Mouse (Mus musculus) liver, adult 10 weeks (tissue): ENCODE results near the gene Stk38. TPM values are rescaled to one million over a fixed set of nuclear protein-coding genes. Genes with fewer than 3 reads are reported as not detected.

ENCODE experiments used
- polyA plus RNA-seq: library from polyadenylated mRNA; stranded (reverse); fragments of 350-450 nt; fragmentation: Illumina TruSeq; extraction: RNeasy Lipid Tissue Mini Kit (QIAGEN cat#74804); gene quantifications from one replicate; pipeline ENCODE4 v1.2.3, GENCODE M21; 2014; ENCODE audit warnings: low read depth, low replicate concordance

Stk38 gene
- polyA plus RNA-seq: 52.3 TPM

GRCm38 (mm10) chr17:29007641-29008325, at the start of gene Stk38:
Gene Stk38 (minus strand): TSS chr17:29007995.

DNA sequence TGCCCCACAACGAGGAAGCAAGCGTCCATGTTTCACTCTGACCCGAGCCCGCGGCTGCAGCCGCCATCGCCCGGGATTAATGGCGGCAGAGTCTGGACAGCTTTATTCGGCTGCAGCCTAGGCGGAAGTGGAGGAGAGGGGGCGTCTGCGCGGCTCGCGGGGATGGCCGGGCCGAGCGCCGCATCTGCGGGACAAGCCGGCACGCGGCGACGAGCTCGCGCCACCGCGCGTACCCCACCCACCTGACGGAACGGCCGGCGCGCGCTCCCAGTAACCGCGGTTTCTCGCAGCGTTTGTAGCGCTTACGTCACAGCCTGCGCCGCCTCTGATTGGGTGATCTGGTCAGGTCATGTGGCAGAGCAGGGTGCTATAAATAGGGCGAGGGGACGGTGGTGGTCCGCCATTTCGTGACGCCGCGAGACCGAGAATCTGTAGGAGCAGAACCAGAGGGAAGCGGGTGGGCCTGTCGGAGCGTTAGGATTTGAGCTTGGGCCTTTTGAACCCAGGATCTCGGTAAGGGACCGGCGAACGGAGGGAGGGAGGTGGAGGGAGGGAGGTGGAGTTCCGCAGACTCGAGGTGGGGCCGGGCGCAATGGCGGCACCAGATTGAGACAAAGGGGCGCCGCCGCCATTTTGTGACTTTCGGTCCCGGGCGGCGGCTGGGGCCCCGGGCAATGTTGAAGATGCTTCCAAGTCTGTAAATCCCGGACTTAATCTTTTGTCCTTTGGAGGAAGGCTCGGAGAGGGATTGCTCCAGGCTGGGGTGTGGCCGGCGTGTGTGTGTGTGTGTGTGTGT, 24.7 kb upstream of the Stk38 start, which contains the start of gene Srsf3:
Gene Srsf3, plus strand, starts transcription at position 355 of the 796 bp plus-strand sequence.

DNA sequence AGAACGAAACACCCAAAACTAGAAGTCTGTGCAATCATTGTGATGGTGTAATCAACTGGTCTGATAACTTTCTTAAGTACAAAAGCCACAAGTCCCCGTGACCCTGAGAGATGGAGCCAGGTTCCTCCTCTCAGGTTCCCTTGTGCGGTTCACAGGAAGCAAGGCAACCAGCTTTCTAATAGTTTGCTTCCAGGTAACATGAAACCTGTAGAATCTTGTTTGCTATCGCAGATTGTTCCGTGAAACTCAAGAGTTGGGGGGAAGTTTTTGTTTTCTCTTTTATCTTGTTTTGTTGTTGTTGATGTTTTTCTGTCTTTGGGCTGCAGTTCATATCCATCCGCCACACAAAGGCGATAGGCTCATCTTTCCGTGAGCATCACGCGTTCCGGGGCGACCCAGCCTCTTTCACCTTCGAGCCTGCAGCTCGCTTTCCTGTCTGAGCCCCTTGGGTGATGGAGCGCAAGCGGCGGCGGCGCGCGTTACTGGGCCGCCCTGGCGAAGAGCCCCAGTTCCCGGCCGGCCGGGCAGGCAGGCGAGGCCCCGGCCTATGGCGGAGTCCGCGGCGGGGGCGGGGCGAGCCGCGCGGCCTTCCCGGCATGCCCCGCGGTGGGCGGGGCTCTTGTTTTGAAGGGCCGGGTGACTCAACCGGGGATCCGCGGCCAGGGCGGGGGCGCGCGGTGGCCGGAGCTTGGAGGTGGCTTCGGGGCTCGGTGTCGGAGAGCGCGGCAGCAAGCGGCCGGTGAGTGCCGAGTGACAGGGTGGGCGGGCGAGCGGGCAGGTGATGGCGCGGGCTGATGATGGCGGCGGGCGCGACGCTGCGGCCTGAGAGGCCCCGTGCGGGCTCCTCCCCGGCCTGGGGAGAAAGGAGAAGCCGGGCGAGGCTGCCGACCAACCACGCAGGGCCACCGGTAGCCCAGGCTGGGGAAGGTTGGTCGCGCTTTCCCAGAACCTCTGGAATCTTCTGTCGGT, 55.7 kb downstream of the Stk38 start, which contains the start of gene Kctd20:
Gene Kctd20, plus strand, starts transcription at position 120 of the 969 bp plus-strand sequence.

DNA sequence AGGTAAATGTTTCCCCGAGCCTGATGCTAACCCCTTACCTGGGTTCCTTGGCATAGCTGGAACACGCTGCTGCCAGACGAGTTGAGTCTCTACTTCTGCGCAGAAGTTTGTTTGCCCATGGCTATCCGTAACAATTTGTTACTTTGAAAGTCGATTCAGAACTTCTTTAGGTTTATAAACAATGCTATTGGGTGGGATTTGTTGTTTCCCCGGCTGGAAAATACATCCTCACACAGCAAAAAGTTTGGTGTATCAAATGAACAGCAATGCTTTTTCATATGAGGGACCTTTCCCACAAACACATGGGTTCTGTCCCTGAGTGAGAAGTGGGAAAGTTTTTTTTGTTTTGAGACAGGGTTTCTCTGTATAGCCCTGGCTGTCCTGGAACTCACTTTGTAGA, 64.1 kb downstream of the Stk38 start, which contains the start of gene Pxt1:
Gene Pxt1, minus strand, starts transcription at position 101 of the 400 bp plus-strand sequence.

Other genes starting within 250 kb of the Stk38 start
- gene Mapk13, start 238.7 kb downstream of the Stk38 start, polyA plus RNA-seq: not detected
- 11.5 TPM for gene Brpf3, start 206.9 kb downstream of the Stk38 start, polyA plus RNA-seq
- gene Pnpla1, start 149.6 kb downstream of the Stk38 start, polyA plus RNA-seq: not detected
- gene 4930539E08Rik, start 92.7 kb downstream of the Stk38 start, polyA plus RNA-seq: not detected
- not detected for gene Pxt1, start 64.2 kb downstream of the Stk38 start, polyA plus RNA-seq
- gene Kctd20, start 56.0 kb downstream of the Stk38 start, polyA plus RNA-seq: 23.5 TPM
- 115 TPM for gene Srsf3, start 24.6 kb upstream of the Stk38 start, polyA plus RNA-seq
- 3.0 TPM for gene Cdkn1a, start 83.0 kb upstream of the Stk38 start, polyA plus RNA-seq
- gene Rab44, start 106.2 kb upstream of the Stk38 start, polyA plus RNA-seq: not detected
- not detected for gene Cpne5, start 230.2 kb upstream of the Stk38 start, polyA plus RNA-seq